9 mouse cellular contexts compared by ENCODE assay signal in the genomic region with DNA sequence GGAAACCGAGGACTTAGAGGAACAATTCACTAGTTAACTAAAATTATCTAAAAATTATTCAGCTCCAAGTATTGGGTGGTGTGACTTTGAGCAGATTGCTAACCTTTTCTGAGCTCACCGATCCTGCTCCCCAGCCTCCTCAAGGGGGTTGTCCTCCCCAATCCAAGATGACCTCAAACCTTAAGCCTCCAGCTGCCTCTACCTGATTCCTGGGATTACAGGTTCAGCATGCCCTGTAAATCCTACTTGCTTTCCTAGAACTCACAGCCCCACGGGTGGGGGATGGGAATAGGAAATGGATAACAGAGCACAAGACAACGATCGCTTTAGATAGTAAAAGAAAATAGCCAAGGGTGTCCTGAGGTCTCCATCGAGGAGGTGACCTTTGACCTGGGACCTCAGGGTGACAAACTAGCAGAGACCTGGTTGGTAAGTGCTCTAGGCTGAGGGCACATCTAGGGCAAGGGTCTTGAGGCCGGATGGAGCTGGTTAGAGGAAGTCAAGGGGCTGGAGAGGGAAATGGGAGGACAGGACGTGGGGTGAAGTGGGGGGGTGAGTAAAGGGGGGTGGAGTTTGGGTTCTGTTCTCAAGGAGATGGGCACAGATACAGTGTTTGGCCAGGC. TPM values are rescaled to one million over a fixed set of nuclear protein-coding genes. Genes with fewer than 3 reads are reported as not detected.
DNase-seq lines count a peak whose midpoint lies in the region; ATAC-seq lines count a peak whose summit lies in the region.
"Had no signal": no experiment of that assay in that cellular context is flagged by ENCODE, and none has a peak within 500 bp of the region (broad histone marks: within the 10 kb centered on the region; RNA-seq: fewer than 3 reads in every experiment).

No protein-coding gene starts in this region.

- H3K9me3 ChIP-seq in forebrain, embryonic 12.5 days = no peaks in the 10 kb centered on the region
- H3K9me3 ChIP-seq in forebrain, embryonic 14.5 days (replicated peaks; ENCODE audit: control insufficient read depth, low read length) = no peaks in the 10 kb centered on the region
- no peaks in the 10 kb centered on the region for H3K9me3 ChIP-seq in intestine, embryonic 15.5 days
- H3K9me3 ChIP-seq in liver, embryonic 13.5 days (replicated peaks) = no peaks in the 10 kb centered on the region

- no peak overlapping the region for H3K9ac ChIP-seq in forebrain, embryonic 12.5 days
- no peak overlapping the region for H3K9ac ChIP-seq in forebrain, embryonic 14.5 days (ENCODE audit: low read length)
- no peak overlapping the region for H3K9ac ChIP-seq in intestine, embryonic 15.5 days
- no peak overlapping the region for H3K9ac ChIP-seq in liver, embryonic 13.5 days

- H3K4me2 ChIP-seq in forebrain, embryonic 12.5 days = no peak overlapping the region
- no peak overlapping the region for H3K4me2 ChIP-seq in forebrain, embryonic 14.5 days (ENCODE audit: low read length)
- H3K4me2 ChIP-seq in intestine, embryonic 15.5 days (replicated peaks) = peak overlapping the region; percentile 32; the same call in 1 of the 2 replicates
- no peak overlapping the region for H3K4me2 ChIP-seq in liver, embryonic 13.5 days

- H3K4me1 ChIP-seq in forebrain, embryonic 12.5 days = peaks cover 30% of the 10 kb centered on the region
- H3K4me1 ChIP-seq in forebrain, embryonic 14.5 days (ENCODE audit: control insufficient read depth, insufficient read depth, low read length) = peaks cover under 1% of the 10 kb centered on the region; the same call in 1 of the 2 replicates
- peaks cover 65% of the 10 kb centered on the region for H3K4me1 ChIP-seq in intestine, embryonic 15.5 days (replicated peaks)
- H3K4me1 ChIP-seq in liver, embryonic 13.5 days (replicated peaks) = peaks cover 62% of the 10 kb centered on the region

- no peaks in the 10 kb centered on the region for H3K36me3 ChIP-seq in forebrain, embryonic 12.5 days (replicated peaks)
- H3K36me3 ChIP-seq in forebrain, embryonic 14.5 days (ENCODE audit: control insufficient read depth, insufficient read depth, low read length) = no peaks in the 10 kb centered on the region
- H3K36me3 ChIP-seq in intestine, embryonic 15.5 days = no peaks in the 10 kb centered on the region
- H3K36me3 ChIP-seq in liver, embryonic 13.5 days = no peaks in the 10 kb centered on the region

- H3K4me3 ChIP-seq in forebrain, embryonic 12.5 days (replicated peaks) = no peak overlapping the region
- H3K4me3 ChIP-seq in forebrain, embryonic 14.5 days (ENCODE audit: low read depth, low read length) = no peak overlapping the region
- H3K4me3 ChIP-seq in intestine, embryonic 15.5 days (replicated peaks) = no peak overlapping the region
- no peak overlapping the region for H3K4me3 ChIP-seq in liver, embryonic 13.5 days (replicated peaks)

- peak overlapping the region; percentile 15; the same call in 1 of the 2 replicates for H3K27ac ChIP-seq in forebrain, embryonic 12.5 days
- H3K27ac ChIP-seq in forebrain, embryonic 14.5 days (ENCODE audit: low read depth, low read length) = no peak overlapping the region
- peak overlapping the region; percentile 77 for H3K27ac ChIP-seq in intestine, embryonic 15.5 days
- peak overlapping the region; percentile 58 for H3K27ac ChIP-seq in liver, embryonic 13.5 days

- peaks cover 9% of the 10 kb centered on the region for H3K27me3 ChIP-seq in forebrain, embryonic 12.5 days
- no peaks in the 10 kb centered on the region for H3K27me3 ChIP-seq in forebrain, embryonic 14.5 days (replicated peaks; ENCODE audit: control insufficient read depth, insufficient read depth, low read length)
- H3K27me3 ChIP-seq in intestine, embryonic 15.5 days (replicated peaks) = no peaks in the 10 kb centered on the region
- H3K27me3 ChIP-seq in liver, embryonic 13.5 days = peaks cover 18% of the 10 kb centered on the region

- WGBS in forebrain, embryonic 12.5 days = 66% methylated on average over 8 of the region's 8 CpGs
- WGBS in forebrain, embryonic 14.5 days = 76% methylated on average over 8 of the region's 8 CpGs
- WGBS in intestine, embryonic 15.5 days = 30% methylated on average over 8 of the region's 8 CpGs
- WGBS in liver, embryonic 13.5 days (ENCODE audit: insufficient replicate concordance) = 29% methylated on average over 8 of the region's 8 CpGs

- ATAC-seq in forebrain, embryonic 12.5 days (ENCODE audit: low FRiP score) = no peak
- no peak for ATAC-seq in forebrain, embryonic 14.5 days
- no peak; the same call in 1 of the 2 replicates for ATAC-seq in intestine, embryonic 15.5 days
- 0 out of 2 replicates have a peak, but pooled peaks have one; percentile 14 for ATAC-seq in liver, embryonic 13.5 days (ENCODE audit: low read depth)

- DNase-seq in forebrain, embryonic 14.5 days (ENCODE audit: low spot score) = no peak
- peak; percentile 75 for DNase-seq in R1 (ENCODE audit: low read depth, low spot score)
- DNase-seq in liver, embryonic 13.5 days = no peak
- no peak for DNase-seq in right cerebral cortex, postnatal 10 days (ENCODE audit: low spot score in 2 of 2)
- no peak for DNase-seq in adrenal gland, adult 18-20 months (ENCODE audit: low spot score in 2 of 2)
- DNase-seq in cerebellum, adult 8-10 months = no peak
- DNase-seq: spleen, adult 18-20 months had no signal

RNA-seq across cellular contexts. Expression of a gene that starts 6.9 kb away (rescaled TPM):
- 37.9 and 48.5 TPM in 2 replicates for polyA plus RNA-seq in forebrain, embryonic 12.5 days (2016; fragmentation: Nextera tagmentation; extraction: Ambion mirVana)
- 29.2 and 32.8 TPM in 2 replicates for polyA plus RNA-seq in forebrain, embryonic 14.5 days (2014; fragmentation: Nextera tagmentation; extraction: Ambion mirVana)
- 102 and 116 TPM in 2 replicates for polyA plus RNA-seq in intestine, embryonic 15.5 days (2015; fragmentation: Nextera tagmentation; extraction: Ambion mirVana)
- polyA plus RNA-seq in liver, embryonic 13.5 days (2015; fragmentation: Nextera tagmentation; extraction: Ambion mirVana) = 20.9 and 23.2 TPM in 2 replicates
- 10 to 100 TPM; 51.8 to 93.4 TPM for total RNA-seq in adrenal gland, adult 18-20 months (2021)

RNA-seq across cellular contexts. Expression of a gene that starts 24.8 kb away (rescaled TPM):
- 3.1 and 3.6 TPM in 2 replicates for polyA plus RNA-seq in forebrain, embryonic 12.5 days (2016; fragmentation: Nextera tagmentation; extraction: Ambion mirVana)
- 4.5 and 5.9 TPM in 2 replicates for polyA plus RNA-seq in forebrain, embryonic 14.5 days (2014; fragmentation: Nextera tagmentation; extraction: Ambion mirVana)
- polyA plus RNA-seq in intestine, embryonic 15.5 days (2015; fragmentation: Nextera tagmentation; extraction: Ambion mirVana) = 12.2 and 14.2 TPM in 2 replicates
- 1.1 and 1.2 TPM in 2 replicates for polyA plus RNA-seq in liver, embryonic 13.5 days (2015; fragmentation: Nextera tagmentation; extraction: Ambion mirVana)
- 1 to 10 TPM; 2.5 to 3.8 TPM for total RNA-seq in adrenal gland, adult 18-20 months (2021)

RNA-seq across cellular contexts. Expression of a gene that starts 42.3 kb away (rescaled TPM):
- polyA plus RNA-seq in forebrain, embryonic 12.5 days (2016; fragmentation: Nextera tagmentation; extraction: Ambion mirVana) = 39.5 and 41.2 TPM in 2 replicates
- polyA plus RNA-seq in forebrain, embryonic 14.5 days (2014; fragmentation: Nextera tagmentation; extraction: Ambion mirVana) = 35.8 and 42.6 TPM in 2 replicates
- polyA plus RNA-seq in intestine, embryonic 15.5 days (2015; fragmentation: Nextera tagmentation; extraction: Ambion mirVana) = 26.3 and 26.8 TPM in 2 replicates
- polyA plus RNA-seq in liver, embryonic 13.5 days (2015; fragmentation: Nextera tagmentation; extraction: Ambion mirVana) = 23.6 and 23.8 TPM in 2 replicates
- total RNA-seq in adrenal gland, adult 18-20 months (2021) = 10 to 100 TPM; 23.5 to 25.8 TPM

RNA-seq across cellular contexts. Expression of a gene that starts 59.9 kb away (rescaled TPM):
- 128 and 131 TPM in 2 replicates for polyA plus RNA-seq in forebrain, embryonic 12.5 days (2016; fragmentation: Nextera tagmentation; extraction: Ambion mirVana)
- polyA plus RNA-seq in forebrain, embryonic 14.5 days (2014; fragmentation: Nextera tagmentation; extraction: Ambion mirVana) = 136 and 161 TPM in 2 replicates
- 115 and 120 TPM in 2 replicates for polyA plus RNA-seq in intestine, embryonic 15.5 days (2015; fragmentation: Nextera tagmentation; extraction: Ambion mirVana)
- polyA plus RNA-seq in liver, embryonic 13.5 days (2015; fragmentation: Nextera tagmentation; extraction: Ambion mirVana) = 49.0 and 52.9 TPM in 2 replicates
- 100 to 1,000 TPM; 151 to 170 TPM for total RNA-seq in adrenal gland, adult 18-20 months (2021)
